Mouse (Mus musculus): ENCODE results near the gene Il1f8. TPM values are rescaled to one million over a fixed set of nuclear protein-coding genes. Genes with fewer than 3 reads are reported as not detected.

The Il1f8 gene
- polyA plus RNA-seq, 1 experiment from 2014 or later, result not detected

Other genes starting within 250 kb of the Il1f8 start
- 3.8 and 3.9 TPM in 2 replicates for gene Hnmt, start 103.8 kb upstream of the Il1f8 start, polyA plus RNA-seq (2015; fragmentation: Nextera tagmentation; extraction: Ambion mirVana)
- not detected in 2 replicates for gene Tbpl2, start 56.6 kb upstream of the Il1f8 start, polyA plus RNA-seq (2015; fragmentation: Nextera tagmentation; extraction: Ambion mirVana)
- gene Il1f9, start 33.3 kb downstream of the Il1f8 start, polyA plus RNA-seq (2015; fragmentation: Nextera tagmentation; extraction: Ambion mirVana), result not detected in 2 replicates
- gene Il1f6, start 62.3 kb downstream of the Il1f8 start, polyA plus RNA-seq (2015; fragmentation: Nextera tagmentation; extraction: Ambion mirVana), result not detected in 2 replicates
- not detected in 2 replicates for gene Il1f5, start 123.8 kb downstream of the Il1f8 start, polyA plus RNA-seq (2015; fragmentation: Nextera tagmentation; extraction: Ambion mirVana)
- gene Il1f10, start 138.0 kb downstream of the Il1f8 start, polyA plus RNA-seq (2015; fragmentation: Nextera tagmentation; extraction: Ambion mirVana), result not detected in 2 replicates
- gene Il1rn, start 183.7 kb downstream of the Il1f8 start, polyA plus RNA-seq (2015; fragmentation: Nextera tagmentation; extraction: Ambion mirVana), result 0.15 TPM in 2 replicates
- 0.25 and 1.3 TPM in 2 replicates for gene Psd4, start 214.4 kb downstream of the Il1f8 start, polyA plus RNA-seq (2015; fragmentation: Nextera tagmentation; extraction: Ambion mirVana)